ENCODE assay signal across 23 mouse cellular contexts in genomic region chr13:104084600-104084999, GRCm38 (mm10). TPM values are rescaled to one million over a fixed set of nuclear protein-coding genes. Genes with fewer than 3 reads are reported as not detected.
DNase-seq lines count a peak whose midpoint lies in the region; ATAC-seq and TF ChIP-seq lines count a peak whose summit lies in the region.
"Had no signal": no experiment of that assay in that cellular context is flagged by ENCODE, and none has a peak within 500 bp of the region (broad histone marks: within the 10 kb centered on the region; RNA-seq: fewer than 3 reads in every experiment).

No protein-coding gene starts in this region.

- no peak overlapping the region for H3K27ac ChIP-seq in intestine, embryonic 15.5 days
- no peak overlapping the region for H3K27ac ChIP-seq in intestine, postnatal 0 days (ENCODE audit: low read depth, low read length)
- H3K27ac ChIP-seq in MEL (ENCODE audit: control insufficient read depth, low read depth, low read length): no peak overlapping the region
- H3K27ac ChIP-seq in cerebellum, adult 2 months (ENCODE audit: insufficient read depth, low read length): no peak overlapping the region
- H3K27ac ChIP-seq in kidney, embryonic 15.5 days: no peak overlapping the region

- no peak overlapping the region for H3K9ac ChIP-seq in intestine, embryonic 15.5 days
- H3K9ac ChIP-seq in intestine, postnatal 0 days (ENCODE audit: low read depth, low read length): no peak overlapping the region
- H3K9ac ChIP-seq in MEL (ENCODE audit: control insufficient read depth, low read depth, low read length, poor library complexity, severe bottlenecking): no peak overlapping the region
- H3K9ac ChIP-seq in kidney, embryonic 15.5 days: no peak overlapping the region

- no peaks in the 10 kb centered on the region for H3K27me3 ChIP-seq in intestine, embryonic 15.5 days (replicated peaks)
- H3K27me3 ChIP-seq in intestine, postnatal 0 days (replicated peaks; ENCODE audit: control insufficient read depth, insufficient read depth, low read length): no peaks in the 10 kb centered on the region
- no peaks in the 10 kb centered on the region for H3K27me3 ChIP-seq in MEL (ENCODE audit: control insufficient read depth in 1 of 2, insufficient read depth in 2 of 2, low read length in 2 of 2)
- H3K27me3 ChIP-seq in cerebellum, adult 2 months (ENCODE audit: control insufficient read depth, insufficient read depth, low read length): no peaks in the 10 kb centered on the region
- no peaks in the 10 kb centered on the region for H3K27me3 ChIP-seq in kidney, embryonic 15.5 days
- H3K27me3 ChIP-seq: CH12.LX, Patski had no signal

- ATAC-seq in intestine, embryonic 15.5 days: peak; percentile 35; the same call in 1 of the 2 replicates
- no peak for ATAC-seq in intestine, postnatal 0 days
- peak; percentile 29; the same call in 1 of the 2 replicates for ATAC-seq in megakaryocyte progenitor cell, adult 5-6 weeks (replicated peaks; ENCODE audit: poor library complexity)
- 0 out of 2 replicates have a peak, but pooled peaks have one; percentile 7 for ATAC-seq in megakaryocyte-erythroid progenitor cell, adult 5-6 weeks (replicated peaks; ENCODE audit: low FRiP score, low TSS enrichment, poor library complexity, severe bottlenecking)
- no peak for ATAC-seq in kidney, embryonic 15.5 days (replicated peaks; ENCODE audit: low FRiP score)
- ATAC-seq: activated CD4-positive, CD25-positive, alpha-beta regulatory T cell, adult 4 months; CD4-positive, CD25-positive, alpha-beta regulatory T cell, adult 4 months; Patski had no signal

- H3K79me2 ChIP-seq in MEL (ENCODE audit: control insufficient read depth, insufficient read depth, low read length, poor library complexity): no peaks in the 10 kb centered on the region

- TF ChIP-seq EP300 in MEL (IDR thresholded peaks at IDR 0.05; ENCODE audit: low read depth in 1 of 2, low read length in 2 of 2): peak in 1 of 2 experiments; percentile 64; a peak in 2 of 4 replicates

- no peak for TF ChIP-seq CTCF in intestine, postnatal 0 days (IDR thresholded peaks at IDR 0.05; ENCODE audit: low read depth)
- TF ChIP-seq CTCF in MEL (IDR thresholded peaks at IDR 0.05 in 2 of 3, conservative IDR thresholded peaks at IDR 0.05 in 1 of 3; ENCODE audit: control insufficient read depth in 1 of 3, insufficient read depth in 1 of 3, low read depth in 2 of 3, low read length in 3 of 3, poor library complexity in 1 of 3, severe bottlenecking in 1 of 3): no peak
- TF ChIP-seq CTCF in cerebellum, adult 2 months (IDR thresholded peaks at IDR 0.05; ENCODE audit: borderline replicate concordance, insufficient read depth, low read depth, low read length): no peak

- no peaks in the 10 kb centered on the region for H3K4me1 ChIP-seq in intestine, embryonic 15.5 days (replicated peaks)
- no peaks in the 10 kb centered on the region for H3K4me1 ChIP-seq in intestine, postnatal 0 days (replicated peaks; ENCODE audit: control insufficient read depth, insufficient read depth, low read length)
- peaks cover 0 to 6% of the 10 kb centered on the region in 2 experiments; a peak in 1 of 4 replicates for H3K4me1 ChIP-seq in MEL (ENCODE audit: control insufficient read depth in 1 of 2, insufficient read depth in 2 of 2, low read length in 2 of 2)
- no peaks in the 10 kb centered on the region for H3K4me1 ChIP-seq in cerebellum, adult 2 months (ENCODE audit: control insufficient read depth, insufficient read depth, low read length)
- H3K4me1 ChIP-seq in kidney, embryonic 15.5 days: no peaks in the 10 kb centered on the region

- peak; percentile 21 for DNase-seq in MEL (ENCODE audit: low read depth, low spot score)
- DNase-seq in cerebellum, adult 2 months: no peak
- DNase-seq in thymus, adult 18-20 months: no peak
- DNase-seq: adrenal gland, adult 2 months; adrenal gland, adult 8-10 months; adrenal gland, postnatal 10 days; adrenal gland, postnatal 14 days; adrenal gland, postnatal 25 days; adrenal gland, postnatal 36 days; B cell, adult 2 months; cerebellum, adult 11 months; cerebellum, adult 11-12 months; cerebellum, adult 18-20 months had no signal

- WGBS in intestine, embryonic 15.5 days: 53% methylated on average over 2 of the region's 2 CpGs
- WGBS in intestine, postnatal 0 days: 40% methylated on average over 2 of the region's 2 CpGs
- WGBS in cerebellum, adult 2 months: 80% methylated on average over 2 of the region's 2 CpGs
- WGBS in kidney, embryonic 15.5 days: 75% methylated on average over 2 of the region's 2 CpGs

- no peak overlapping the region for H3K4me2 ChIP-seq in intestine, embryonic 15.5 days (replicated peaks)
- H3K4me2 ChIP-seq in intestine, postnatal 0 days (replicated peaks; ENCODE audit: low read depth): no peak overlapping the region
- no peak overlapping the region for H3K4me2 ChIP-seq in kidney, embryonic 15.5 days

- H3K36me3 ChIP-seq in intestine, embryonic 15.5 days: no peaks in the 10 kb centered on the region
- no peaks in the 10 kb centered on the region for H3K36me3 ChIP-seq in intestine, postnatal 0 days (ENCODE audit: control insufficient read depth, insufficient read depth)
- H3K36me3 ChIP-seq in MEL (ENCODE audit: control insufficient read depth in 1 of 2, insufficient read depth in 2 of 2, low read length in 2 of 2): peaks cover 0 to 3% of the 10 kb centered on the region in 2 experiments; a peak in 1 of 4 replicates
- no peaks in the 10 kb centered on the region for H3K36me3 ChIP-seq in kidney, embryonic 15.5 days

- H3K9me3 ChIP-seq in intestine, embryonic 15.5 days: no peaks in the 10 kb centered on the region
- no peaks in the 10 kb centered on the region for H3K9me3 ChIP-seq in intestine, postnatal 0 days (ENCODE audit: control insufficient read depth)
- no peaks in the 10 kb centered on the region for H3K9me3 ChIP-seq in MEL (replicated peaks; ENCODE audit: insufficient read depth, low read length)
- no peaks in the 10 kb centered on the region for H3K9me3 ChIP-seq in kidney, embryonic 15.5 days (replicated peaks)
- H3K9me3 ChIP-seq: G1E had no signal

- H3K4me3 ChIP-seq in intestine, embryonic 15.5 days (replicated peaks): no peak overlapping the region
- no peak overlapping the region for H3K4me3 ChIP-seq in intestine, postnatal 0 days (ENCODE audit: low read depth, low read length)
- no peak overlapping the region for H3K4me3 ChIP-seq in MEL (ENCODE audit: control insufficient read depth in 1 of 2, insufficient read depth in 1 of 2, low read depth in 2 of 2, low read length in 2 of 2)
- no peak overlapping the region for H3K4me3 ChIP-seq in cerebellum, adult 2 months (replicated peaks; ENCODE audit: insufficient read depth, low read depth, low read length)
- no peak overlapping the region for H3K4me3 ChIP-seq in kidney, embryonic 15.5 days (replicated peaks)

- TF ChIP-seq RAD21 in MEL (IDR thresholded peaks at IDR 0.05; ENCODE audit: low read depth, low read length): no peak

- no peak for TF ChIP-seq POLR2A in MEL (IDR thresholded peaks at IDR 0.05; ENCODE audit: control insufficient read depth in 1 of 2, insufficient read depth in 1 of 2, low read depth in 1 of 2, low read length in 2 of 2, poor library complexity in 1 of 2)
- no peak for TF ChIP-seq POLR2A in cerebellum, adult 2 months (IDR thresholded peaks at IDR 0.05; ENCODE audit: borderline replicate concordance, insufficient read depth, low read length)

TF ChIP-seq in MEL, 35 proteins besides CTCF, POLR2A, EP300 and RAD21:
- TF ChIP-seq UBTF (IDR thresholded peaks at IDR 0.05; ENCODE audit: borderline replicate concordance, insufficient read depth, low read depth, low read length) (no peak), TCF12 (IDR thresholded peaks at IDR 0.05; ENCODE audit: low read depth, low read length) (peak; percentile 58; the same call in 1 of the 2 replicates), GATA1 (IDR thresholded peaks at IDR 0.05; ENCODE audit: low read depth, low read length) (peak; percentile 38; the same call in 1 of the 2 replicates)

RNA-seq across cellular contexts. Expression of gene Nln, which starts 24.8 kb away (rescaled TPM):
- 18.9 and 19.9 TPM in 2 replicates for polyA plus RNA-seq in intestine, embryonic 15.5 days (2015; fragmentation: Nextera tagmentation; extraction: Ambion mirVana)
- 11.7 and 13.3 TPM in 2 replicates for polyA plus RNA-seq in intestine, postnatal 0 days (2015; fragmentation: Nextera tagmentation; extraction: Ambion mirVana)
- total RNA-seq in MEL (2012; rRNA removed): 14.2 and 15.4 TPM in 2 replicates
- 100 to 1,000 TPM in 1 of 2 experiments, 10 to 100 TPM in 1; 16.1 to 229 TPM for polyA plus RNA-seq in MEL (2012; ENCODE audit: insufficient read depth in 1 of 2, insufficient read length in 2 of 2, low read depth in 1 of 2, low replicate concordance in 2 of 2, missing spikeins in 1 of 2)
- total RNA-seq in megakaryocyte progenitor cell, adult 5-6 weeks (2015): 33.0 and 38.0 TPM in 2 replicates
- total RNA-seq in megakaryocyte progenitor cell, adult 5-6 weeks (2017): 39.1 and 46.9 TPM in 2 replicates
- 29.4 and 34.9 TPM in 2 replicates for total RNA-seq in megakaryocyte-erythroid progenitor cell, adult 5-6 weeks (2014; fragmentation: Nextera tagmentation)
- 47.9 and 58.8 TPM in 2 replicates for total RNA-seq in megakaryocyte-erythroid progenitor cell, adult 5-6 weeks (2017)
- polyA plus RNA-seq in cerebellum, adult 2 months (2012; rRNA removed): 12.9 and 13.5 TPM in 2 replicates
- polyA plus RNA-seq in kidney, embryonic 15.5 days (2015; fragmentation: Nextera tagmentation; extraction: Ambion mirVana): 16.1 and 18.6 TPM in 2 replicates

RNA-seq across cellular contexts. Expression of gene Sgtb, which starts 24.9 kb away (rescaled TPM):
- 4.3 and 4.8 TPM in 2 replicates for polyA plus RNA-seq in intestine, embryonic 15.5 days (2015; fragmentation: Nextera tagmentation; extraction: Ambion mirVana)
- polyA plus RNA-seq in intestine, postnatal 0 days (2015; fragmentation: Nextera tagmentation; extraction: Ambion mirVana): 1.5 and 2.1 TPM in 2 replicates
- total RNA-seq in MEL (2012; rRNA removed): 0.03 TPM in 1 of 2 replicates, not detected in the other
- under 1 TPM in 1 of 2 experiments, not detected in 1; 0.11 TPM for polyA plus RNA-seq in MEL (2012; ENCODE audit: insufficient read depth in 1 of 2, insufficient read length in 2 of 2, low read depth in 1 of 2, low replicate concordance in 2 of 2, missing spikeins in 1 of 2)
- not detected in 2 replicates for total RNA-seq in megakaryocyte progenitor cell, adult 5-6 weeks (2015)
- total RNA-seq in megakaryocyte progenitor cell, adult 5-6 weeks (2017): 0.34 TPM in 1 of 2 replicates, not detected in the other
- total RNA-seq in megakaryocyte-erythroid progenitor cell, adult 5-6 weeks (2014; fragmentation: Nextera tagmentation): not detected in 2 replicates
- total RNA-seq in megakaryocyte-erythroid progenitor cell, adult 5-6 weeks (2017): not detected in 2 replicates
- 40.5 and 41.0 TPM in 2 replicates for polyA plus RNA-seq in cerebellum, adult 2 months (2012; rRNA removed)
- polyA plus RNA-seq in kidney, embryonic 15.5 days (2015; fragmentation: Nextera tagmentation; extraction: Ambion mirVana): 5.9 and 6.5 TPM in 2 replicates

Comparison
In these comparisons a context has a peak if more than half of its experiments do, and no peak if none do; other contexts are left out.
1. ATAC-seq: peak in intestine, embryonic 15.5 days (single experiment), megakaryocyte progenitor cell, adult 5-6 weeks (single experiment) and megakaryocyte-erythroid progenitor cell, adult 5-6 weeks (single experiment); none in intestine, postnatal 0 days (single experiment) and kidney, embryonic 15.5 days (single experiment).